Mouse (Mus musculus) mature B cell (primary cell): Measurements from ENCODE around the gene Lrrn1.

Experiments
- in situ Hi-C: fragments of 300-500 bp; cut with MboI; formaldehyde crosslinking; loops from 2 replicates; pipeline ENCODE4 v1.14.3; 2019

Gene Lrrn1

DNA sequence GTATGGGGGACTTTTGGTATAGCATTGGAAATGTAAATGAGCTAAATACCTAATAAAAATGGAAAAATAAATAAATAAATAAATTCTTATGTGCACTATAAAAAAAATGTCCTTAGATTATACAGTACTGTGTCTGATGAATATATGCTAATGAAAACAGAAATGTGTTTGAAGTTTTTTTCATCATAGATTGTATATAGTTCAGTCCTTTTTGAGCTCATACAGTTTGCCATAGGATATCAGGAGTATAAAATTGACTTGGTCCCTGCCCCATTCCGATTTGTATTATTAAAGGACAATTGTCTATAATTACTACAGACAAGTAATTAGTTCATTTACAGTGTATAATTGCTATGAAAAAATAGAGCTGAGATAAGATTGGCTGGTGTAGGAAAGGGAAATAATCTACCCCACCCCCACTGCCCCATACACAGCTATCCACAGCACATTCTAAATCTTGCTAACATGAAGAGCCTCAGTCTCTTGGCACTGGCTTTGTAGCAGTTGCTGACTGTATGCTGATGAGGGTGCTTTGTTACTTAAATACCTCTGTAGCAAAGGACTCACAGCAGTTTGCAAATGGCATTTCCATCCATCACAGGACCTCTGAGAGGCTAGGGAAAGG is 54.3 kb downstream of the Lrrn1 start:
- in situ Hi-C loops = no loop called here

DNA sequence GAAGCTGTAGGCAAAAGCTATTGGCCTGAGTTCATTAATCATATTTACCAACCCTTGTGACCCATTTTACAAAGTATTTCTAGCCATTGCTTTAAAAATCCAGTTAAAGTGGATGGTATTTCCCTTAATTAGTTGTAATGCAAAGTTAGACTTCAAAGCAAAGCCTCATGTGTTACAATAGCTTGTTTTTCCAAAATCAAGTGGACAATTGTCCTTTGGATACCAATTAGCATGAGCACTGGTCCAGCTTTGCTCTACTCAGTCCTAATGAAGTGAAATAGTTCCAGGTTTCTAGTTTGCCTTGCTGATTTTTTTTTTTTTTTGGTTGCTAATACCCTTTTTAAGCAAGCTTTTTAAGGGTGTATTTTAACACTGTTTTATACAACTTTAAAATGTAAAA is 75.6 kb downstream of the Lrrn1 start:
- in situ Hi-C loops = no loop called here

DNA sequence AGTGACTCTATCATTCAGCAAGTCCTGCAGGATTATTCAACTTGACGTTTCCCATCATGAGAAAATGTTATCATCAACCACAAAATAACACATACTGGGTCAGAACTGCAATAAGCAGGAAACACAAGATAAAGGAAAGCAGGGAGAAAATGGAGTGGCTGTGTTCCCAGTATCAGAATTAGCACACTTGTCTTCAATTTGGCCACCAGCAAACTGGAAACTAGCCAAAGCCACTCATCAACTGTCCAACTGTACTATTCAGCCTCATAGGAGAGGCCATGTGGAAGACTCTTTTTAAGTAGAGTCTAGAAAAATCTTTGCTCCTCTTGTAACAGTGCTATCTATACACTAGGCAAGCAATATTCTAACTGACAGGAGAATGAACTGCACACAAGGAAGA is 84.7 kb downstream of the Lrrn1 start:
- in situ Hi-C loops = no loop called here
